Mouse (Mus musculus) urinary bladder, postnatal 10 days (tissue): ENCODE measurements around the gene Cdk12.
"Not testable (repeated sequence)": the region's sequence is repeated elsewhere in the genome, so short reads cannot be mapped to it uniquely, and the experiment has no call there.

Source experiments
- DNase-seq: peaks from one replicate; pipeline ENCODE4 v3.0.0; 2022; ENCODE audit warnings: low spot score

Cdk12 gene

GRCm38 (mm10) chr11:98202641-98203350 lies at the start of gene Cdk12:
Gene Cdk12 (plus strand): TSS chr11:98203059.
- DNase-seq, result peak; percentile 78

- DNase-seq, result no peak
These were observed 47.8 kb upstream of the Cdk12 start for GRCm38 (mm10) chr11:98155094-98155493.

DNA sequence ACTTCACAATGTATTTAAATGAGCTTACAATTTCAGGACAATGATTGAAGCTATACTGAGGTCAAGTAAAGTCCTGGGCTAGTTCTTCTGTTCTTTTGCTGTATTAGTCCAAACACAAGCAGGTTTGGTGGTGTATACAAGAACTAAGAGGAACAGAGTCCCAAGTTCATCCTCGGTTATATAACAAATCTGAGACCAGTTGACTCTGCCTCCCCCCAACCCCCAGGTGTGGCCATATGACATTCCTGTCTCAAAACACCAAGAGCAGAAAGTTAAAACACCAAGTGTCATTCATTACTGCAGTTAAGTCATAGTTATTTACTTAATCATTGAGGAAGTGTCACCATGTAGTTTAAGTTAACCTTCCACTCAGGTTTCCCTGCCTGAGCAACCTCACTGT lies 34.5 kb upstream of the Cdk12 start:
- no peak for DNase-seq

DNA sequence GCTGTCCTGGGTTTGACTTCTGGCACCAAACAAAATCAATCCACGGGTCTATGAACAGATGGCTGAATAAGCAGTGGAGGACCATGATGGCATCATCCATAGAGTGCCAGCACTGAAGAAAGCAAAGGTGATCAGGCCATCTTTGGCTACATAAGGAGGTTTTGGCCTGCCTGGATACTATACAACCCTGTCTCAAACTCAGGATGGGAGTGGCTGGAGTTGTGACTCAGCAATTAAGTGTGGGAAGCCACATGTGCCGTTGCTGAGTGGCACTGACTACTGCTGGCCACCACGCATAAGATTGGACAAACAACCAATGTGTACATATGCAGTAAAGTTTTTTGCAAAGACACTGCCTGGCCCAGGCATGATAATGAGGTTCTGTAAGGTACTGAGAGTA lies 20.7 kb upstream of the Cdk12 start:
- not testable (repeated sequence) for DNase-seq

- no peak for DNase-seq
These were observed 15.0 kb upstream of the Cdk12 start for GRCm38 (mm10) chr11:98187640-98188395.

DNA sequence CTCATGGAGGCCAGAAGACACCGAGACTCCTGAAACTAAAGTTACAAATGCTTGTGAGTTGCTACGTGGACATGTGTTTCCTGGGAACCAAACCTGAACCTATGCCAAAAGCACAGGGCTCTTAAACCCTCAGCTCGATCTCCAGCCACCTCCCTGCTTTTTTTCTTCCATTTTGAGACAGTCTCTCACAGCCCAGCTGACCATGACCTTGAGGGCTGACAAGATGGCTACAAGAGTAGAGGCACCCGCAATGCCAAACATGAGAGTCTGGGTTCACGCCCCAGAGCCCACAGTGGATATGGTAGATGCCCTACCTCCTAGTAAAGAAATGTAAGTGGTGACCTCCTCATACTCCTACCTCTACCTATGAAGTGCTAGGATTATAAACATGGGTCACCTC lies 12.0 kb upstream of the Cdk12 start:
- DNase-seq, result no peak

DNA sequence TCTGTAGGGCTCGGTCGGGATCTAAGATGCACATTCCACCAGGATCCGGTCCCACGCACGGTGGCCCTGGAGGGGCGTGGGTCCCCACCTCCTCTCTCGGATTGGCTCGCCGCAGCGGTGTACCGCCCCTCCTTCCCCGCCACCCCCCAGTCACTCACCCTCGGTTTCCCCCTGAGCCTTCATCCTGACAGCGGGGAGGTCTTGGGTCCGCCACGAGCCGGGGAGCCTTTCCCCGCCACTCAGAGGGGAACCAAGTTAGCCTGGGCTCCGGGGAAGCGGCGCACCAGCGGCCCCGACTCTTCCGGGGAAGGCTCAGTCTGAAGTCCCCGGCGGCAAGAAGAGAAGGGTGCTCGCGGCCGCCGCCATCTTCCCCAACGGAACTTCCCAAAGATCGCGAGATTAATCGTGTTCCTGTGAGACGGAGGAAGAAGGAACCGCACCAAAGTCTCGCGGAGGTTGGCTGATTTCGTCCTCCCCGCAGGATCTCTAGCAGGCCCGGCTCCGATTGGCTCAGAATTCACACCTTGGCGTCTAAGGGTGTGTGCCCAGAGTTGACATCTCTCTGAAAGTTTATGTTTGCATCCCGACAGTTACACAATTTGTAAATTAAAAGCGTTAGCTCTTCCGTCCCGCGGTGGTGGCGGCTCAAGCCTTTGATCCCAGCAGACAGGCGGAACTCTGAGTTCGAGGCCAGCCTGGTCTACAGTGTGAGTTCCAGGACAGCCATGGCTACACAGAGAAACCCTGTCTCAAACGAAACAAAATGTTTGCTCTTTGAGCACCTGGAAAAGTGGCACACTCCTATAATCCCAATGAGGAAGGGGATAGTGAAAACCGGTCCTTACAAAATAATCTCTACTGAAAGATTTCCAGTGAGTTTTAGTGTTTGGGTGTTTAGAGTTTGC lies 9.7 kb upstream of the Cdk12 start, which contains the start of gene Med1:
Med1 (minus strand) TSS at position 393 of the 905 bp plus-strand sequence.
- peak; percentile 67 for DNase-seq

DNA sequence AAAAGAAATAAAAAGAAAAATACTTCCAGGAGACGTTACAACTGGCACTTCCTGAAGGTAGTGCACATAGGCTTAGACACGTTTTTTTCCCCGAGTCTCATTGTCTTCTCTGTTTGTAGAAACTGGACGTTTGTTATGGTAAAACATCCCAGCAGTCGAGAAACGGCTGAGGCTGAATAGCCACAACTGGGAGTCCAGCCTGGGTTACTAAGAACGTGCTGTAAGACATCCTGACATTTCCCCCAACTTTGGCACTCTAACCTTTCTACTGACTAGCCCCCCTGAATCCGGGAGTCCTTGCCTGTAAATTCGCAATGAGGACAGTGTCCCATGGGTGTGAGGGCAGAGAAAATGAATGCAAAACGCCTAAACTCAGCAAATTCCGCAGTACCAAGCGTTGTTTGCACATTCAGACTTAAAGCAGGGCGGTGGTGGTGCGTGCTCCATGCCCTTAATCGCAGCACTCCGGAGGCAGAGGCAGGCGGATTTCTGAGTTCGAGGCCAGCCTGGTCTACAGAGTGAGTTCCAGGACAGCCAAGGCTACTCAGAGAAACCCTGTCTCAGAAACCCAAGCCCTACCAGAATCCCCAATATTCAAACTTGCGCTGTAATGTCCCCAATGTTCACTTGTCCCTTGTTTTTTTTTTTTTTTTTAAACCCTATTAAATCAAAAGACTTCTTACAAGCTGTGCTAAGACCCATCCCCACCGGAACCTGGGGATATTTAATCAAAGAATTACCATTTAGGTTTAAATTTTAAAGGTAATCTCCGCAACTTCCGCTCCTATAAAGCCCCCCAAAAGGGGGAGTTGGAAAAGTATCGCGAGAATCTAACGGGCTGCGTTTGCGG lies 843 bp upstream of the Cdk12 start:
- no peak for DNase-seq

- peak; percentile 15 for DNase-seq
These were observed 572 bp downstream of the Cdk12 start for GRCm38 (mm10) chr11:98203351-98203911.

DNA sequence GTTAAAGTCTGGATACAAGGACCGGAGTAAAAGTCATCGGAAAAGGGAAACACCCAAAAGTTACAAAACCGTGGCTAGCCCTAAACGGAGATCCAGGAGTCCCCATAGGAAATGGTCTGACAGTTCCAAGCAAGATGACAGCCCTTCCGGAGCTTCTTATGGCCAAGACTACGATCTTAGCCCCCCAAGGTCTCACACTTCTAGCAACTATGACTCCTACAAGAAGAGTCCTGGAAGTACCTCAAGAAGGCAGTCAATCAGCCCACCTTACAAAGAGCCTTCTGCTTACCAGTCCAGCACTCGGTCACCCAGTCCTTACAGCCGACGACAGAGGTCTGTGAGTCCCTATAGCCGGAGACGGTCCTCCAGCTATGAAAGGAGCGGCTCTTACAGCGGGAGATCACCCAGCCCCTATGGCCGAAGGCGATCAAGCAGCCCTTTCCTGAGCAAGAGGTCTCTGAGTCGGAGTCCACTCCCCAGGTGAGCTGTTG lies 1.1 kb downstream of the Cdk12 start:
- no peak for DNase-seq

GRCm38 (mm10) chr11:98205463-98205862 lies 2.6 kb downstream of the Cdk12 start:
- no peak for DNase-seq

GRCm38 (mm10) chr11:98206281-98206680 lies 3.4 kb downstream of the Cdk12 start:
- DNase-seq, result not testable (repeated sequence)

GRCm38 (mm10) chr11:98209661-98210060 lies 6.8 kb downstream of the Cdk12 start:
- DNase-seq, result not testable (repeated sequence)

DNA sequence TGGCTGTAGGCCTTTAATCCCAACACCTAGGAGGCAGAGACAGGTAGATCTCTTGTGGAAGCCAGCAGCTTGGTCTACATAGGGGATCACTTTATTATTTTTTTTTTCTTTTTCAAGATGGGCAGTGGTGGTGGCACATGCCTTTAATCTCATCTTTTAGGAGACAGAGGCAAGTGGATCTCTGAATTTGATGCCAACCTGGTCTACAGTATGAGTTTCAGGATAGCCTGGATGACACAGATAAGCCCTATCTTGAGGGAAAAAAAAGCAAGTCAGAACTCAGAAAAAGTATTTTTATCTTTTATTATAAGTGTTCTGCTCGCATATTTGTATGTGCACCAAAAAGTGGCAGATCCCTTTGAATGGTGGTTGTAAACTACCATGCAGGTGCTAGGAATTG lies 10.5 kb downstream of the Cdk12 start:
- no peak for DNase-seq

GRCm38 (mm10) chr11:98226349-98226748 lies 23.5 kb downstream of the Cdk12 start:
- no peak for DNase-seq

- DNase-seq, result no peak
These were observed 35.6 kb downstream of the Cdk12 start for GRCm38 (mm10) chr11:98238416-98238815.

DNA sequence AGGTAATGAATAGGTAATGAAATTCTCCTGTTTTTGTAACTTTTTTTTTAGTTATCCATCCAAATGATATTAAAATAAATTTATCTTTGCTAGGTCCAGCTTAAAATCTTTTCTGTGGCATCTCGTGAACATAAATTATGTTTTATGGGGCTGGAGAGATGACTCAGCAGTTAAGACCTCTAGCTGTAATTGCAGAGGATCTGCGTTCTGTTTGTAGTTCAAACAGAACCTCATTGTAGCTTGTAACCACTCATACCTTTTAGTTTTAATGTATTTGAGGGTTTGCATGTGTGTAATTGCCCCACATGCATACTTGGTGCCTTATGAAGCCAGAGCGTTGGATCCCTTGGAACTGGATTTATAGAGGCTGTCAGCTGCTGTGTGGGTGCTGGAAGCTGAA lies 36.1 kb downstream of the Cdk12 start:
- no peak for DNase-seq

DNA sequence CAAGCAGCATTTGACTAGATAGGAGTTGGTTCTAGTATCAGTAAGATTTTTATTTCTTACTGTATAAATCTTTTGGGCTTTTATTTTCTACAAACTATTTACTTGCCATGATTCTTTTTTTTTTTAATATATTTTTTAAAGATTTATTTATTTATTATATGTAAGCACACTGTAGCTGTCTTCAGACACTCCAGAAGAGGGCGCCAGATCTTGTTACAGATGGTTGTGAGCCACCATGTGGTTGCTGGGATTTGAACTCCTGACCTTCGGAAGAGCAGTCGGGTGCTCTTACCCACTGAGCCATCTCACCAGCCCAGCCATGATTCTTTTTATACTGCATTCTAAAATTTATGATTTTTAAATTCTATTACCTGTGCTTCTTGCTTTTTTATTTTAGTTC lies 40.1 kb downstream of the Cdk12 start:
- DNase-seq, result not testable (repeated sequence)

GRCm38 (mm10) chr11:98244415-98244814 lies 41.6 kb downstream of the Cdk12 start:
- no peak for DNase-seq

DNA sequence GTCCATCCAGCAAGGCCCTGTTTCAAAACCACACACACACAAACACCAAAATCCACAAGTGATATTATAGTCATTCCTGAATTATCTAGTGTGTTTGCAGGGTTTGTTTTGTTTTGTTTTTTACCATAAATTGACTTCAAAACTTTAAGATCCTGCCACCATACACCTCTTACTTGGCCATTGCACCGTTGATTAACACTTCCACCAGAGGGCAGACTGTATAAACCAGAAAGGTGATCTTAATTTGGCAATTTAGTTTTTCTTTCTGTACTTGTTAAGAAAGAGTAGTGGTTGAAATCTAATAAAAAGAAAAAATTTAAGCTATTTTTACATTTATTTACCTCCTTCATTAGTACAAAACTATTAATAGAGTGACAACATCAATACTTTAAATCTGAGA lies 44.5 kb downstream of the Cdk12 start:
- DNase-seq, result no peak

DNA sequence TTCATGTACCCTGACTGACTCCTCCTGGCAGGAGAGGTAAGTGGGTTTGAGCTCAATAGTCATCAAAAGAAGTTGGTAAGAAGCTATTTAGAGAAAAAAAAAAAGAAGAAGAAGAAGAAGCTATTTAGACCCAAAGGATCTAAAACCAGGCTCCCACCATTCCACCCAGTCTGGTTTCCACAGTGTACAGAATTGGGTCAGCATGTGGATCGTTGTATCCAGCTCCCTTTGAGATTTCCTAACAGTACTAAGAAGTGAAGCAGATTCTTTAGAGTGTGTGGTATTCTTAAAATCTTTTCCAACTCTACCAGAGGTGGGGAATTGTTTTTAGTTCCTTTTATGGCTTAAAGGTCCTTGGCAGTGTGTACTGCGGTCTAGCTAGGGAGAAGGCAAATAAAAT lies 50.9 kb downstream of the Cdk12 start:
- DNase-seq, result no peak
